Mouse (Mus musculus) liver, embryonic 11.5 days (tissue): ENCODE data around the gene Wdfy3. TPM values are rescaled to one million over a fixed set of nuclear protein-coding genes. Genes with fewer than 3 reads are reported as not detected.

ENCODE experiments used
- ATAC-seq: fragments of 200-750 bp; cut with Nextera tagmentation; replicated peaks from 2 replicates; pipeline ENCODE4 v1.8.0; 2017; ENCODE audit warnings: moderate number of reproducible peaks, mild to moderate bottlenecking, moderate TSS enrichment, moderate library complexity; ENCODE audit not compliant: low FRiP score
- DNase-seq: peaks from one replicate; pipeline ENCODE4 v3.0.0-alpha.2; 2017; ENCODE audit warnings: low spot score
- H3K27ac ChIP-seq: fragments of 300-500 bp; sonication (generic); 2 replicates; pipeline ENCODE4 v1.5.1; 2014; ENCODE audit warnings: mild to moderate bottlenecking, low read depth, low read length, control low read depth
- H3K27me3 ChIP-seq: fragments of 300-500 bp; sonication (generic); replicated peaks from 2 replicates; pipeline ENCODE4 v1.6.1; 2014; ENCODE audit warnings: low read length, mixed read lengths; ENCODE audit not compliant: control insufficient read depth, insufficient read depth
- H3K36me3 ChIP-seq: fragments of 300-500 bp; sonication (generic); 2 replicates; pipeline ENCODE4 v1.6.1; 2014; ENCODE audit warnings: mild to moderate bottlenecking, low read length, moderate library complexity, mixed read lengths; ENCODE audit not compliant: control insufficient read depth, insufficient read depth
- H3K4me1 ChIP-seq: fragments of 300-500 bp; sonication (generic); replicated peaks from 2 replicates; pipeline ENCODE4 v1.6.1; 2014; ENCODE audit warnings: low read length, mixed read lengths; ENCODE audit not compliant: control insufficient read depth, insufficient read depth
- H3K4me2 ChIP-seq: fragments of 300-500 bp; sonication (generic); 2 replicates; pipeline ENCODE4 v1.6.1; 2014; ENCODE audit warnings: mild to moderate bottlenecking, control low read depth, moderate library complexity
- H3K4me3 ChIP-seq: fragments of 300-500 bp; sonication (generic); 2 replicates; pipeline ENCODE4 v1.5.1; 2014; ENCODE audit warnings: low read depth, low read length, control low read depth
- H3K9ac ChIP-seq: fragments of 300-500 bp; sonication (generic); 2 replicates; pipeline ENCODE4 v1.6.1; 2014; ENCODE audit warnings: low read depth, low read length, control low read depth
- H3K9me3 ChIP-seq: fragments of 300-500 bp; sonication (generic); 2 replicates; pipeline ENCODE4 v1.6.1; 2016; ENCODE audit warnings: low read length, inconsistent platforms, mixed read lengths; ENCODE audit not compliant: control insufficient read depth
- WGBS: fragments of 180-500 bp; shearing (Covaris S2); extraction: QIAGEN DNeasy Blood & Tissue Kit; methylation state at CpG from one replicate; pipeline ENCODE4 v1.1.7; 2014; 5-methylcytosine and 5-hydroxymethylcytosine counted together
- polyA plus RNA-seq: library from polyadenylated mRNA; unstranded; fragments of >200 nt; fragmentation: Nextera tagmentation; extraction: Ambion mirVana; gene quantifications from 2 replicates; pipeline ENCODE4 v1.2.1, GENCODE M21; 2014

The Wdfy3 gene
- polyA plus RNA-seq, 1 experiment from 2014 or later = 12.7 TPM

DNA sequence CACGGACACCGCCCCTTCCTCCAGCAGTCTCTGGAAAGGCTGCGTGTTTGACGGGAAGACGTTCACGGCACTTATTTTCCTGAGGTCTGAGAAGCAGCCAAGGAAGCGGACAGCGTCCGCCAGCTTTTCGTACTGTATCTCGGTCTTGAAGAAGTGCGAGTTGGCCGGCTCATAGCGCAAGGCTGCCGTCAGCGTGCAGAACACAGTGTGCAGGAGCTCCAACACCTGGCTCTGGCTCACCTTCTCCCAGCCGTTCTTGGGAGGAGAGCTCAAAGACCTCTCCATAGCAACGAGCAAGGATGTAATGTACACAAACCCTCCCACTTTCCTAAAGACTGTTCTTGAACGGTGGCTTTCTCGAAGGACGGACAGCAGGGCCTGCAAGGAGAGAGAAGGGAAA, 132.4 kb downstream of the Wdfy3 start:
- H3K27me3 ChIP-seq = no peaks in the 10 kb centered on the region
- peaks cover 33% of the 10 kb centered on the region for H3K36me3 ChIP-seq
- DNase-seq = no peak

DNA sequence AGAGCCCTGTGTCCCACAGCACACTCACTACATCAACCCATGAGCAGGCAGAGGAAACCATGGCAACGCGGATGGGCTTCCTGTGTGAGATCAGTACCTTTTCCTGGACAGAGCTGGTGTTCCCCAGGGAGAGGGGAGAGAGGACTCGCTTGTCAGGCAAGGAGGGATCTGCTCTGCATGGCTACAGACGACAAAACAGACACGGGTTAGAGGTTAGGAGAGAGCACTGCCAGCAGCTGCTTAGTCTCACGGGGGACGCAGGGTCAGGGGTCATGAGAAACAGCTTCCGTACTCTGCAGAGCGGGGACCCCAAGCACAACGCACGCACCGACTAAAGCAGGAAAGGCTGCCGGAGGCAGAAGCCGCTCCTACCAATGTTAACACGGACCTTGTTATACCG, 133.8 kb downstream of the Wdfy3 start:
- Histone ChIP-seq H3K4me2 (no peak overlapping the region), H3K27ac (no peak overlapping the region), H3K9me3 (no peaks in the 10 kb centered on the region), H3K4me1 (no peaks in the 10 kb centered on the region), H3K27me3 (no peaks in the 10 kb centered on the region), H3K9ac (no peak overlapping the region), H3K4me3 (no peak overlapping the region), H3K36me3 (peaks cover 20% of the 10 kb centered on the region)
- ATAC-seq (peak; percentile 60; the same call in 1 of the 2 replicates), DNase-seq (no peak)
- WGBS = 69% methylated on average over 16 of the region's 16 CpGs

More for the DNA sequence above, 132.4 kb downstream of the Wdfy3 start:
- Histone ChIP-seq H3K4me2 (no peak overlapping the region), H3K4me3 (no peak overlapping the region), H3K9ac (no peak overlapping the region), H3K27ac (no peak overlapping the region), H3K4me1 (no peaks in the 10 kb centered on the region), H3K9me3 (no peaks in the 10 kb centered on the region)
- WGBS = 91% methylated on average over 21 of the region's 21 CpGs
- no peak for ATAC-seq

GRCm38 (mm10) chr5:101934629-101935028, 135.1 kb downstream of the Wdfy3 start:
- no peaks in the 10 kb centered on the region for H3K9me3 ChIP-seq
- DNase-seq (no peak), ATAC-seq (no peak)
- no peak overlapping the region for H3K4me2 ChIP-seq
- no peak overlapping the region for H3K27ac ChIP-seq
- no peaks in the 10 kb centered on the region for H3K27me3 ChIP-seq
- no peak overlapping the region for H3K9ac ChIP-seq
- H3K4me3 ChIP-seq = no peak overlapping the region
- H3K36me3 ChIP-seq = peaks cover 20% of the 10 kb centered on the region
- 90% methylated on average over 7 of the region's 7 CpGs for WGBS
- H3K4me1 ChIP-seq = no peaks in the 10 kb centered on the region

- Histone ChIP-seq H3K4me1 (no peaks in the 10 kb centered on the region), H3K27ac (no peak overlapping the region), H3K9me3 (no peaks in the 10 kb centered on the region), H3K36me3 (peaks cover 20% of the 10 kb centered on the region), H3K27me3 (no peaks in the 10 kb centered on the region), H3K4me3 (no peak overlapping the region), H3K4me2 (no peak overlapping the region), H3K9ac (no peak overlapping the region)
- DNase-seq (no peak), ATAC-seq (no peak)
- 86% methylated on average over 15 of the region's 15 CpGs for WGBS
Measured at GRCm38 (mm10) chr5:101932971-101933810, 136.5 kb downstream of the Wdfy3 start.

DNA sequence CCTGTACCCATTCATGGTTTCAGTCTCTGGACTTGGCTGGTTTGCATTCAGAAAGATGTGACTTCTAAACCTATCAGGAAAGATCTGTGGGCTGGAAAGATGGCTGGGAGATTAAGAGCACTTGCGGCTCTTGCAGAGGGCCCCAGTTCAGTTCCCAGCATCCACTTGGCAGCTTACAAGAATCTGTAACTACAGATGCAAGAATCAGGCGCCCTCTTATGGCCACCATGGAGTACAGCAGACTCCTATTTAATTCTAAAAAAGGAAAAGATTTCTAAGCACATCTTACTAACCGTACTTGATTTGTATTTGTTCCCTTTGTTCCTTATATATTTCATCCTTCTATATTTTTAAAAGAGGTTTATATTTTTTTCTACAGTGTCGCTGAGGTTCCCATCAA, 137.7 kb downstream of the Wdfy3 start:
- Histone ChIP-seq H3K4me3 (no peak overlapping the region), H3K27ac (no peak overlapping the region), H3K4me2 (no peak overlapping the region), H3K36me3 (peaks cover 10% of the 10 kb centered on the region), H3K27me3 (no peaks in the 10 kb centered on the region), H3K9me3 (no peaks in the 10 kb centered on the region), H3K4me1 (no peaks in the 10 kb centered on the region), H3K9ac (no peak overlapping the region)
- WGBS = 64% methylated on average over 4 of the region's 4 CpGs
- no peak for DNase-seq
- no peak for ATAC-seq

- Histone ChIP-seq H3K9me3 (no peaks in the 10 kb centered on the region), H3K4me2 (no peak overlapping the region), H3K36me3 (peaks cover 15% of the 10 kb centered on the region; the same call in 1 of the 2 replicates), H3K4me1 (no peaks in the 10 kb centered on the region), H3K27ac (no peak overlapping the region), H3K4me3 (no peak overlapping the region), H3K9ac (no peak overlapping the region), H3K27me3 (no peaks in the 10 kb centered on the region)
- no peak for ATAC-seq
- 92% methylated on average over 8 of the region's 8 CpGs for WGBS
- no peak for DNase-seq
Measured at GRCm38 (mm10) chr5:101926311-101926710, 143.4 kb downstream of the Wdfy3 start.

DNA sequence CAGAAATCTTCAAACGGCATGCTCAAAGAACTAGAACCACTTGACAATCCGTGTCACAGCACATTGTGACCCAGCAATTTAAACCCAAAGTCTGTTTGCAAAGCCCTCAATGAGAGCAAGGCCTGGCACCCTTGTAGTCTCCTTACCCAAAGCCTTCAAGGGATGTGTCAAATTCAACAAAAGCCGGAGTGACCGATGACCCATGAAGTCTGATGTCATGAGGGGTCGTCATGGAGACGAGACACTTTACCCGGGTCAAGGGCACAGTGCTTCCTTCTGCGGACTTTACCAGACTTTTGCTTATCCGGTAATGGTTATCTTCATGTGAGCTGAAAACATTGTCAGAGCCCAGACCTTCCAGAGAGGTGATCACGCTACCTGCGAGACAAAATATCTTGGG, 146.0 kb downstream of the Wdfy3 start:
- Histone ChIP-seq H3K27me3 (no peaks in the 10 kb centered on the region), H3K36me3 (peaks cover 23% of the 10 kb centered on the region; the same call in 1 of the 2 replicates), H3K4me1 (no peaks in the 10 kb centered on the region), H3K4me3 (no peak overlapping the region), H3K4me2 (no peak overlapping the region), H3K27ac (no peak overlapping the region), H3K9me3 (no peaks in the 10 kb centered on the region), H3K9ac (no peak overlapping the region)
- DNase-seq (no peak), ATAC-seq (no peak)
- WGBS = 87% methylated on average over 11 of the region's 11 CpGs

DNA sequence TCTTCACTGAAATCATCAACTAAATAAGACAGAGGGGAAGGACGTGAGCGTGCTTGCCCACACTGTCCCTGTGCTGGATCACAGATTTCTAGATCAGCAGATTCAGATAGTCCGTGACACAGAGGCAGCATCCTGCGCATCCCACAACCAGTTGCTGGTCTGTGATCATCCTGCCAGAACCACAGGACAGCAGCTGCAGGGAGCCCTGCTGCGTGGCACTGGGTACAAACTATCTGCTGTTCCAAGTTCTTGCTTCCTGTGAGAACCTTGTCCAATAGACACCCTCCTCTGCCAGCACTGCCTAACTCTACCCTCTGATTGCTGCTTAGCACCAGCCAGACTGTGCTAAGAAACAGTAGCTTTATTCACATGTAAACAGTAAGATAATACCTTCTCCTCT, 150.2 kb downstream of the Wdfy3 start:
- no peaks in the 10 kb centered on the region for H3K4me1 ChIP-seq
- no peak overlapping the region for H3K27ac ChIP-seq
- 95% methylated on average over 5 of the region's 5 CpGs for WGBS
- ATAC-seq (no peak), DNase-seq (no peak)
- H3K9ac ChIP-seq = no peak overlapping the region
- H3K4me2 ChIP-seq = no peak overlapping the region
- no peak overlapping the region for H3K4me3 ChIP-seq
- no peaks in the 10 kb centered on the region for H3K9me3 ChIP-seq
- H3K27me3 ChIP-seq = no peaks in the 10 kb centered on the region
- H3K36me3 ChIP-seq = peaks cover 24% of the 10 kb centered on the region; the same call in 1 of the 2 replicates

DNA sequence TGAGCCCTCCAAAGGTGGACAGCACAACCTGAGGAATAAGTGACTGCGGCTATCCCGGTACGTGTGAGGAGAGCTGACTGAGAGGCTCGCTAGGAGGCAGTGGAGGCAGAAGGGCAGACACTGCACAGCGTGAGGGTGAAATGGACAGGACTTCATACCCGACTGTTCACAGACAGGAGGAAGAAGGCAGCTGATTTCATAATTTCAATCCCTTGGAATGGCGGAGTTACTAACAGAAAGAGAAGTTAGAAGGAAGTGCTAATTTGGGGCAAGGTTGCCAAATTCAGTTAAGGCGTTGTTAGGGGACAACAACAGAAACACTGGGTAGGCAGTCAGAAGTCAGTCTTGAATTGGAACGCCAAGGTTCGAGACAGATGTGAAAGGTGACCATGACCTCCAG, 160.3 kb downstream of the Wdfy3 start:
- Histone ChIP-seq H3K4me1 (no peaks in the 10 kb centered on the region), H3K9me3 (no peaks in the 10 kb centered on the region), H3K27ac (no peak overlapping the region), H3K4me2 (no peak overlapping the region), H3K27me3 (no peaks in the 10 kb centered on the region), H3K9ac (no peak overlapping the region), H3K4me3 (no peak overlapping the region), H3K36me3 (peaks cover 30% of the 10 kb centered on the region)
- DNase-seq (no peak), ATAC-seq (no peak)
- 86% methylated on average over 10 of the region's 10 CpGs for WGBS
